8 mouse cellular contexts compared by ENCODE assay signal in genomic region chr9:13749675-13749998, GRCm38 (mm10). TPM values are rescaled to one million over a fixed set of nuclear protein-coding genes. Genes with fewer than 3 reads are reported as not detected.
A peak's percentile ranks its signal among the peaks of the same experiment; 100 is the strongest.
DNase-seq lines count a peak whose midpoint lies in the region; ATAC-seq and TF ChIP-seq lines count a peak whose summit lies in the region.

No protein-coding gene starts in this region.

- DNase-seq in heart, postnatal 0 days (ENCODE audit: low spot score): peak; percentile 11
- no peak for DNase-seq in heart, adult 11 months
- peak; percentile 43 for DNase-seq in R1 (ENCODE audit: low read depth, low spot score)
- no peak for DNase-seq in hindbrain, embryonic 14.5 days (ENCODE audit: low spot score)
- no peak for DNase-seq in midbrain, embryonic 14.5 days
- DNase-seq in left cerebral cortex, adult 8-10 months (ENCODE audit: low spot score in 2 of 2): no peak
- no peak for DNase-seq in cerebellum, postnatal 14 days
- DNase-seq in right cerebral cortex, adult 2 months (ENCODE audit: low spot score in 2 of 2): no peak

- TF ChIP-seq CTCF in heart, postnatal 0 days (IDR thresholded peaks at IDR 0.05; ENCODE audit: low read depth): no peak

- H3K4me2 ChIP-seq in heart, postnatal 0 days (ENCODE audit: low read depth, low read length): peak overlapping the region; percentile 72
- H3K4me2 ChIP-seq in hindbrain, embryonic 14.5 days (replicated peaks): peak overlapping the region; percentile 84
- peak overlapping the region; percentile 79 for H3K4me2 ChIP-seq in midbrain, embryonic 14.5 days (ENCODE audit: low read length)

- ATAC-seq in heart, postnatal 0 days (ENCODE audit: insufficient read depth, low read depth): no peak; the same call in 1 of the 2 replicates
- no peak for ATAC-seq in hindbrain, embryonic 14.5 days (ENCODE audit: low FRiP score)
- ATAC-seq in midbrain, embryonic 14.5 days (ENCODE audit: low FRiP score, low TSS enrichment): no peak

- H3K27me3 ChIP-seq in heart, postnatal 0 days (ENCODE audit: control insufficient read depth, insufficient read depth, low read length): no peaks in the 10 kb centered on the region
- H3K27me3 ChIP-seq in hindbrain, embryonic 14.5 days (ENCODE audit: control insufficient read depth, insufficient read depth, low read length): no peaks in the 10 kb centered on the region
- H3K27me3 ChIP-seq in midbrain, embryonic 14.5 days (ENCODE audit: control insufficient read depth, insufficient read depth, low read length): no peaks in the 10 kb centered on the region

- H3K9me3 ChIP-seq in heart, postnatal 0 days (replicated peaks; ENCODE audit: control insufficient read depth, low read length): no peaks in the 10 kb centered on the region
- H3K9me3 ChIP-seq in hindbrain, embryonic 14.5 days (ENCODE audit: control insufficient read depth, low read length): peaks cover 6% of the 10 kb centered on the region; the same call in 1 of the 2 replicates
- 0 out of 2 replicates have a peak, but pooled peaks cover 7% of the 10 kb centered on the region for H3K9me3 ChIP-seq in midbrain, embryonic 14.5 days (ENCODE audit: control insufficient read depth, low read length)

- WGBS in heart, postnatal 0 days: 2% methylated on average over 7 of the region's 7 CpGs
- WGBS in hindbrain, embryonic 14.5 days: 3% methylated on average over 7 of the region's 7 CpGs
- 3% methylated on average over 7 of the region's 7 CpGs for WGBS in midbrain, embryonic 14.5 days

- H3K9ac ChIP-seq in heart, postnatal 0 days (replicated peaks; ENCODE audit: low read depth, low read length): peak overlapping the region; percentile 97
- H3K9ac ChIP-seq in hindbrain, embryonic 14.5 days: peak overlapping the region; percentile 81
- H3K9ac ChIP-seq in midbrain, embryonic 14.5 days (replicated peaks; ENCODE audit: low read length): peak overlapping the region; percentile 97

- no peaks in the 10 kb centered on the region for H3K36me3 ChIP-seq in heart, postnatal 0 days (replicated peaks; ENCODE audit: control insufficient read depth, insufficient read depth, low read length)
- no peaks in the 10 kb centered on the region for H3K36me3 ChIP-seq in hindbrain, embryonic 14.5 days (replicated peaks; ENCODE audit: control insufficient read depth, insufficient read depth)
- H3K36me3 ChIP-seq in midbrain, embryonic 14.5 days (ENCODE audit: control insufficient read depth, insufficient read depth, low read length): no peaks in the 10 kb centered on the region

- peak overlapping the region; percentile 98 for H3K4me3 ChIP-seq in heart, postnatal 0 days (ENCODE audit: low read depth, low read length)
- H3K4me3 ChIP-seq in hindbrain, embryonic 14.5 days (replicated peaks; ENCODE audit: low read length): peak overlapping the region; percentile 73
- H3K4me3 ChIP-seq in midbrain, embryonic 14.5 days (replicated peaks; ENCODE audit: low read depth, low read length): peak overlapping the region; percentile 98

- H3K4me1 ChIP-seq in heart, postnatal 0 days (ENCODE audit: control insufficient read depth, insufficient read depth): peaks cover 18% of the 10 kb centered on the region
- H3K4me1 ChIP-seq in hindbrain, embryonic 14.5 days (replicated peaks; ENCODE audit: control insufficient read depth, insufficient read depth, low read length): peaks cover 13% of the 10 kb centered on the region
- peaks cover 8% of the 10 kb centered on the region; the same call in 1 of the 2 replicates for H3K4me1 ChIP-seq in midbrain, embryonic 14.5 days (ENCODE audit: control insufficient read depth, insufficient read depth, low read length)

- peak overlapping the region; percentile 97 for H3K27ac ChIP-seq in heart, postnatal 0 days (ENCODE audit: low read depth)
- peak overlapping the region; percentile 89 for H3K27ac ChIP-seq in hindbrain, embryonic 14.5 days
- H3K27ac ChIP-seq in midbrain, embryonic 14.5 days (replicated peaks; ENCODE audit: low read depth, low read length): peak overlapping the region; percentile 89

- no peak for TF ChIP-seq EP300 in heart, postnatal 0 days (IDR thresholded peaks at IDR 0.05; ENCODE audit: low read depth)

RNA-seq across cellular contexts. Expression of gene Mtmr2, which starts 1.4 kb away (rescaled TPM):
- total RNA-seq in heart, postnatal 0 days (2014; rRNA removed; ENCODE audit: low replicate concordance): 62.1 and 75.0 TPM in 2 replicates
- 33.8 and 35.9 TPM in 2 replicates for polyA plus RNA-seq in heart, postnatal 0 days (2015; fragmentation: Nextera tagmentation; extraction: Ambion mirVana)
- 51.0 and 54.4 TPM in 2 replicates for polyA plus RNA-seq in hindbrain, embryonic 14.5 days (2014; fragmentation: Nextera tagmentation; extraction: Ambion mirVana)
- 49.5 and 60.6 TPM in 2 replicates for polyA plus RNA-seq in midbrain, embryonic 14.5 days (2014; fragmentation: Nextera tagmentation; extraction: Ambion mirVana)
- 10 to 100 TPM; 52.2 to 59.7 (median 57.5) TPM for total RNA-seq in left cerebral cortex, adult 8-10 months (2022)

Comparison
In these comparisons a context has a peak if more than half of its experiments do, and no peak if none do; other contexts are left out.
1. DNase-seq: peak in heart, postnatal 0 days (single experiment) and R1 (single experiment); none in heart, adult 11 months (single experiment), hindbrain, embryonic 14.5 days (single experiment), midbrain, embryonic 14.5 days (single experiment), left cerebral cortex, adult 8-10 months (0 of 2), cerebellum, postnatal 14 days (0 of 2) and right cerebral cortex, adult 2 months (0 of 2).
2. Peak in every context shown above with its lines, with median percentiles within 50 percentile points of each other: H3K27ac ChIP-seq, H3K4me2 ChIP-seq, H3K4me3 ChIP-seq and H3K9ac ChIP-seq.